Mouse (Mus musculus): ENCODE results near the gene Kcnq4. TPM values are rescaled to one million over a fixed set of nuclear protein-coding genes. Genes with fewer than 3 reads are reported as not detected.

The Kcnq4 gene
- total RNA-seq (2021): 10 to 100 TPM; 15.9 to 18.0 TPM
- long read RNA-seq, experiment 1, partial matches to known transcripts: 0 of 40 reads
- long read RNA-seq, experiment 1, other reads (novel, unspliced or antisense): 39 of 40 reads
- long read RNA-seq, experiment 2, partial matches to known transcripts: 1 of 34 reads
- long read RNA-seq, experiment 2, other reads (novel, unspliced or antisense): 33 of 34 reads

GRCm38 (mm10) chr4:120747941-120748866 lies at the start of gene Kcnq4:
Gene Kcnq4, minus strand, starts transcription at chr4:120748612.
- DNase-seq: no peak

- DNase-seq: no peak
Measured at GRCm38 (mm10) chr4:120796687-120797086, 48.3 kb upstream of the Kcnq4 start.

GRCm38 (mm10) chr4:120795646-120796045 lies 47.2 kb upstream of the Kcnq4 start:
- no peak for DNase-seq

- DNase-seq: no peak
Measured at GRCm38 (mm10) chr4:120792918-120793317, 44.5 kb upstream of the Kcnq4 start.

GRCm38 (mm10) chr4:120790027-120790426 lies 41.6 kb upstream of the Kcnq4 start:
- no peak for DNase-seq

- DNase-seq: no peak
Measured at GRCm38 (mm10) chr4:120755801-120756200, 7.4 kb upstream of the Kcnq4 start.

GRCm38 (mm10) chr4:120755299-120755698 lies 6.9 kb upstream of the Kcnq4 start:
- DNase-seq: peak; percentile 62

GRCm38 (mm10) chr4:120749601-120750000 lies 1.2 kb upstream of the Kcnq4 start:
- DNase-seq: no peak

GRCm38 (mm10) chr4:120747243-120747792 lies 1.1 kb downstream of the Kcnq4 start:
- peak; percentile 63 for DNase-seq

GRCm38 (mm10) chr4:120746552-120747150 lies 1.8 kb downstream of the Kcnq4 start:
- peak; percentile 31 for DNase-seq

- peak; percentile 44 for DNase-seq
Measured at GRCm38 (mm10) chr4:120745731-120746551, 2.5 kb downstream of the Kcnq4 start.

- no peak for DNase-seq
Measured at GRCm38 (mm10) chr4:120743636-120744035, 4.8 kb downstream of the Kcnq4 start.

- peak; percentile 48 for DNase-seq
Measured at GRCm38 (mm10) chr4:120741303-120741702, 7.1 kb downstream of the Kcnq4 start.

GRCm38 (mm10) chr4:120734012-120734622 lies 14.3 kb downstream of the Kcnq4 start:
- no peak for DNase-seq

- no peak for DNase-seq
Measured at GRCm38 (mm10) chr4:120732737-120733136, 15.7 kb downstream of the Kcnq4 start.

- peak; percentile 71 for DNase-seq
Measured at GRCm38 (mm10) chr4:120731030-120731644, 17.3 kb downstream of the Kcnq4 start.

GRCm38 (mm10) chr4:120730574-120730973 lies 17.8 kb downstream of the Kcnq4 start:
- no peak for DNase-seq

GRCm38 (mm10) chr4:120730146-120730545 lies 18.3 kb downstream of the Kcnq4 start:
- no peak for DNase-seq

GRCm38 (mm10) chr4:120729441-120729840 lies 19.0 kb downstream of the Kcnq4 start:
- no peak for DNase-seq

GRCm38 (mm10) chr4:120727842-120728241 lies 20.6 kb downstream of the Kcnq4 start:
- no peak for DNase-seq

GRCm38 (mm10) chr4:120726174-120726573 lies 22.2 kb downstream of the Kcnq4 start:
- DNase-seq: no peak

Data from gastrocnemius, postnatal 25 days (tissue).